Mouse (Mus musculus): Measurements from ENCODE around the gene Selenon. TPM values are rescaled to one million over a fixed set of nuclear protein-coding genes. Genes with fewer than 3 reads are reported as not detected.

Gene Selenon
- total RNA-seq, 2 experiments from 2014 or later: 16.0 to 18.0 TPM

GRCm38 (mm10) chr4:134577281-134577680, 25.3 kb upstream of the Selenon start:
- DNase-seq: no peak

- DNase-seq: no peak
Observed at GRCm38 (mm10) chr4:134575486-134575885, 23.5 kb upstream of the Selenon start.

- no peak for DNase-seq
Observed at GRCm38 (mm10) chr4:134572449-134573300, 20.7 kb upstream of the Selenon start.

GRCm38 (mm10) chr4:134570704-134571451, 18.9 kb upstream of the Selenon start:
- no peak for DNase-seq

- no peak for DNase-seq
Observed at GRCm38 (mm10) chr4:134569831-134570230, 17.9 kb upstream of the Selenon start.

- no peak for DNase-seq
Observed at GRCm38 (mm10) chr4:134569205-134569604, 17.2 kb upstream of the Selenon start.

- peak; percentile 39 to 40 for DNase-seq
Observed at GRCm38 (mm10) chr4:134567377-134568226, 15.6 kb upstream of the Selenon start.

GRCm38 (mm10) chr4:134564093-134564492, 12.1 kb upstream of the Selenon start:
- DNase-seq: no peak

GRCm38 (mm10) chr4:134563624-134564023, 11.7 kb upstream of the Selenon start:
- DNase-seq: no peak

GRCm38 (mm10) chr4:134562014-134562413, 10.0 kb upstream of the Selenon start:
- DNase-seq: no peak

- DNase-seq: no peak
Observed at GRCm38 (mm10) chr4:134560699-134561098, 8.7 kb upstream of the Selenon start.

GRCm38 (mm10) chr4:134559154-134559553, 7.2 kb upstream of the Selenon start:
- DNase-seq: no peak

GRCm38 (mm10) chr4:134558570-134559113, 6.7 kb upstream of the Selenon start:
- DNase-seq: no peak

- no peak for DNase-seq
Observed at GRCm38 (mm10) chr4:134557626-134558249, 5.8 kb upstream of the Selenon start.

- DNase-seq: no peak
Observed at GRCm38 (mm10) chr4:134555956-134556580, 4.1 kb upstream of the Selenon start.

GRCm38 (mm10) chr4:134553631-134554030, 1.7 kb upstream of the Selenon start:
- DNase-seq: no peak

GRCm38 (mm10) chr4:134549899-134550298, 2.1 kb downstream of the Selenon start:
- DNase-seq: no peak

GRCm38 (mm10) chr4:134548169-134548938, 3.6 kb downstream of the Selenon start:
- DNase-seq: no peak

GRCm38 (mm10) chr4:134546814-134547705, 4.9 kb downstream of the Selenon start:
- no peak for DNase-seq

Measured in layer of hippocampus, postnatal 36 days (tissue).